Mouse (Mus musculus) thymus, postnatal 14 days (tissue): ENCODE measurements around the gene Cdc27.
"Not testable (repeated sequence)": the region's sequence is repeated elsewhere in the genome, so short reads cannot be mapped to it uniquely, and the experiment has no call there.

Experiments
- DNase-seq: peaks from one replicate; pipeline ENCODE4 v3.0.0; 2021

Cdc27 gene

DNA sequence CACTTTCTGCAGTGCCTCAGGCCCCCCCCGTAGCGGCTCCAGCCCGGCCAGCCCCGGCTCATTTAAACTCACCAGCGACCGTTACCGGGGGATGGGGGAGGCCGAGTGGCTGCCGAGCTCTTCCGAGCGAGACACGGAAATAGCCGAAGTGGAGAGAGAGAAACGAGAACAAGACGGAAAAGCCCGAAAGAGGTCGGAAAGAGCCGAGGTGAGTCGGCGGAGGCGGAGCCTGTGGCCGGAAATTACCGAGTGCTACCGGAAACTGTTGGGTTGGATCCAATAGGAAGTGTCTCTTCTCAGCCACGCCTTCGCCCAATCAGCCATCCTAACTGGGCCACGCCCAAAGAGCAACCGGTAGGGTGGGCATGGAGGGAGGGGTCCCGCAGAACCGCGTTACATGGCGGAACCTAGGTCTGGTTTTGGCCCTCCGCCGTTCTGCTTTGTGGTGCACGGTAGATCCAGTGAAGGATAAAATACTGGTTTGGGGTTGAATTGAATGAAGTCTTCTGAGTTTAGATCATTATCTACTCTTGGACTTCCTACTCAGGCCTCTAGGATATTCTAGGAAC, at the start of gene Cdc27, which contains the start of gene Myl4:
Gene Cdc27 (minus strand): TSS at position 215 of the 569 bp plus-strand sequence.
Gene Myl4 (plus strand): TSS at position 258 of the 569 bp plus-strand sequence.
- peak; percentile 99 for DNase-seq

DNA sequence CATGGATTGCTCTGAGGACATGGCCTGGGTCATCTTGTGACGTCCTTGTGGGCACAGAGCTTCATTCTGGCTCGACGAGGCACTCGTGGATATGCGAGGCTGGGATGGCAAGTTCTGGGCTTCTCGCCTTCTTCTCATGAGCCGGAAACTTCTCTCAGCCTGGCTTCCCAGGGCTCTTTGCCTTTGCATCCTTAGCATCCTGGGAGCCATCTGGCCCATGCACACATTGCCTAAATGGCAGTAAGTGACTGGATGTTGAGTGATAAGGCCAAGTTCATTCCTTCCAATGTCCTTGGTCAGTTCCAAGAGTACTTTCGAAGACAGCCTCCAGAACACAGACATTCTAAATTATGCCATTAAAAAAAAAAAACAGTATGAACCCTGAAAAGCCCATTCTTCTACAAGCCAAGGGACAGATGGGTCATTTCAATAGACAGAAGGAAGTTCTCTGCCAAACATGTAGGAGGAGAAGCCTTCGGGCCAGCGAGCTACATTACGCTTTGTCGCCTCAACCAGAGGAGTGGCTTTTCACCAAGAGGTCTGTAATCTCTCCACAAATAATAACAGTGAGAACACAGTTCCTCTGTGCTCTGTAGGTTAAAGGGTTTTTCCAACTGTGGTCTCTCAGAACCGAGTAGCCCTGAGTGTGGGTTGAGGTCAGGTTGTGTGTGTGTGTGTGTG, 49.0 kb upstream of the Cdc27 start:
- DNase-seq, result no peak

DNA sequence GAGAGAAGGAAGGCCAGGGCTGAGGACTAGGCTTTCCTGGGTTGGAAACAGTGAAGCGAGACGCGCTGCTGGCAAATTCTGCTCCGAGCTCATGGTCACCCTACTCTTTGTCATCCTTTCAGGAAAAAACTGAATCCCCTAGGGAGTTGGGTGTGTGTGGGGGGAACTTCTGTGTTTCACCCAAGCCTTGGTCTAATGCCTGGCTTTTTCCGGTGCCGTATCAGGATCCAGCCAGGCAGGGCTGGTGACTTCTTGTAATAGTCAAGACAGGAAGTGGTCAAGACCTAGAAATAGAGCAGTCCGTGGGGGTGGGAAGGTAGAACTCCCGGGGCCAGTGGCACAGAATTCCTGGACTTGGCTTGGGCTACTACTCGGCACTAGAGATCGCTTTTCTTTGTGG, 45.9 kb upstream of the Cdc27 start:
- no peak for DNase-seq

DNA sequence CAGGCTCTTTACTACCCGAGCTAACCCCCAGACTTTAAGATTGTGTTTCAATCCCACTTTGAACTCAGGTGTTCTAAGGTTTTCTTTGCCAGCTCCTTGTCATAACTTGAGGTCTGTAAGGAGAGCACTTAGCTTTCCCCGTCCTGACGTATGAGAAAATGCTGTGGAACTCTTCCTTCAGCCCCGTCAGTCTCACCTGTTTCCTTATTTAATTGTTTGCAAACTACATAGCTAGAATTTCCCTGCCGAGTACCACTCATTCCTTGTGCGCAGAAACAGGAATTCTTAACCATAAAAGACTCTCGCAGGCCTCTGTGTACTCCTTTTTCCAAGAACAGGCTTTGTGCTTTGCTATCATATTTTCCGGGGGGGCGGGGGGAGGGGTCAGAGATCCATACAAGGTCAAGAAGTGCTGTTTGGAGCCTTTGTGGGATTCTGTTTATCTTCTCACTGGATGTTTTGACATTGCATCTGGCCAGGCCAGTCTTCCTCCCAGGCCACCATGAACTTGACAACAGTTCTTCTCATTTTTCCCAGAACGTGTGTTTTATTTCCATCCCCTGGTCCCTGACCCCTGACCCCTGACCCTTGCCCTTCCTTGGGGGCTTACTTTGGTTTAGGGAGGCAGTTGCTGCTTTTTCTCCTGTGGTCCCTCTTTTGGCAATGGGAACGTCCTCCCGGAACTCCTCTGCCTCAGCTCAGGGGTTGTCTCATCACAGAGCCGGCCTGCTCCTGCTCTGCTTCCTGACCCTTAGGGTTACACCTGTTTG, 41.8 kb upstream of the Cdc27 start:
- no peak for DNase-seq

DNA sequence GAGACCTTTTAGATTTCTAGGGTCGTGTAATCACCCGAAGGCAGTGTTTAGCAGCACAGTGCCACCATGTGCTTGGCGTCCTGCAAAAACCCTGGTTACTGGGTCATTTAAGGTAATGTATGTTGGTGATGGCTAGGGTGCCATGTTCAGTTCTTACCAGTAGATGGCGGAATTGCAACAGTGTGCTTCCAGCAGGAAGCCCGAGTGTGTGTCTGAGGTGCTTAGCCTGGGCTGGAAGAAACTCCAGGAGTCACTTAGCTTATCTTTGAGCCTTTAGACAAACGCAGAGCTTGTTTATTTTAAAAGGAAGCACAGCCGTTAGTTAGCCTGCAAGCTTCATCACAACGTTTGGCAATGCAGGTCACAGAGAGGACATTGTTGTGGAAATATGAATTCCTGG, 39.7 kb upstream of the Cdc27 start:
- DNase-seq, result peak; percentile 81

DNA sequence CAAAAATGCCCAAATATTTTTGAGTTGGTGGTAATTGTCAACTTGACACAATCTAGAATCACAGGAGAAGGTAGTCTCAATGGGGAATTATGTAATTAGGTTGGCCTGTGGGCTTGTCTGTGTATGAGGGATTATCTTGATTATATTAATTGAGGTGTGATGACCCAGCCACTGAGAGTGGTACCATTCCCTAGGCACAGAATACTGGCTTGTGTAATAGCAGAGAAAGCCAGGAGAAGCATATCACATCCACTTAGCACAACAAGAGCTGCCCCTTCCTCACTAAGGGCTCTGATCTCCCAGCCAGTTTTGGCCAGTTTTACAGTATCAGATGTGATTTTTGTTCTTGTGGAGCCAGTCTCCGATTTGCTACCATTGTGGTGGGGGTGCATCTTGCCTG, 39.1 kb upstream of the Cdc27 start:
- no peak for DNase-seq

DNA sequence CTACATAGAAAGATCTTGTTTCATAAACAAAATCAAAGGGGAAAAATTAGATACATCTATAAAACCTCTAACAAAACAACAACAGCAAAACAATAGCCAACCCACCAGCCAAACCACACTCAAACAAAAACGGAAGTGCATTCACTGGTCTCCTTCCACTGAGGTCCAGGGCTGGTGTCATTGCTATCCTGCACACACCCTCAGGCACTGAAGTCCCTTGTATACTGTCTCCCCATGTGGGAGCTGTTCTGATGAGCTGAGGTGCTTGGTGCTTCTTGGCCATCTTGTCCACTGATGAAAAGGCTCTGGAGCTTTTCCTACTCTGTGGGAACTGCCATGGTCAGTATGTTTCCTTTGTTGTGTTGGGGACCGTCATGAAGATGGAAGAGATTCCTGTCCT, 38.1 kb upstream of the Cdc27 start:
- no peak for DNase-seq

DNA sequence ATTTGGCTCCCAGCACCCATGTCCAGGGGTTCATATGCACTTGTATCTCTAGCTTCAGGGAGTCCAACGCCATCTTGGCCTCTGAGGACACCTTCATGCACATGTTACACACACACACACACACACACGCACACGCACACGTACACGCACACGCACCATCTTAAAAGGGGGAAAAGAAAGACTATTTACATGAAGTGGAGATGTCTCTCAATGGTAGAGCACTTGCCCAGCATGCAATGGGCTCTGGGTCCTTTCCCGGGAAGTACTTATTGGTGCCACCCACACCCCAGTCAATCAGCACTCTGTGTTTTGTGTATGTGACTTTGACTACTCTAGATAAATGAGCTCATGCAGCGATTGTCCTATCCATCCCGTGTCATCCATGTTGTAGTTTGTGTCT, 37.5 kb upstream of the Cdc27 start:
- DNase-seq, result no peak

DNA sequence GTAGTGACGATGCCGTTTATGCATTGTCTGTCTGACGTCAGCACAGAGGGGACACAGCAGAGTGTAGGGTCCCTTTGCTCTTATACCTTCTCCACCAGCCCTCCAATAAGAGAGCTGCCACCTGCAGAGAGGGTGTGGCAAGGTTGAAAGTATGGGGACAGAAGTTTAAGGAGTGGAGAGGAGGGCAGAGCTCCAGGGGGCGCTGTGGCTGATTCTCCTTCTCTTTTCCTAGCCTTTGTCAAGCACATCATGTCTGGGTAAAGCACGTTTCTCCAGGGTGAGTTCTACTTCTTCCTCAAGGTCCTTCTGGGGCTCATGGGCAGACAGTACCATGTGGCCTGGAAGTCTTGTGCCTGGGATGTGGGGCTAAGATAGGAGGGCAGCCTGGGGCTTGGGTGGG, 35.1 kb upstream of the Cdc27 start:
- DNase-seq, result peak; percentile 8

DNA sequence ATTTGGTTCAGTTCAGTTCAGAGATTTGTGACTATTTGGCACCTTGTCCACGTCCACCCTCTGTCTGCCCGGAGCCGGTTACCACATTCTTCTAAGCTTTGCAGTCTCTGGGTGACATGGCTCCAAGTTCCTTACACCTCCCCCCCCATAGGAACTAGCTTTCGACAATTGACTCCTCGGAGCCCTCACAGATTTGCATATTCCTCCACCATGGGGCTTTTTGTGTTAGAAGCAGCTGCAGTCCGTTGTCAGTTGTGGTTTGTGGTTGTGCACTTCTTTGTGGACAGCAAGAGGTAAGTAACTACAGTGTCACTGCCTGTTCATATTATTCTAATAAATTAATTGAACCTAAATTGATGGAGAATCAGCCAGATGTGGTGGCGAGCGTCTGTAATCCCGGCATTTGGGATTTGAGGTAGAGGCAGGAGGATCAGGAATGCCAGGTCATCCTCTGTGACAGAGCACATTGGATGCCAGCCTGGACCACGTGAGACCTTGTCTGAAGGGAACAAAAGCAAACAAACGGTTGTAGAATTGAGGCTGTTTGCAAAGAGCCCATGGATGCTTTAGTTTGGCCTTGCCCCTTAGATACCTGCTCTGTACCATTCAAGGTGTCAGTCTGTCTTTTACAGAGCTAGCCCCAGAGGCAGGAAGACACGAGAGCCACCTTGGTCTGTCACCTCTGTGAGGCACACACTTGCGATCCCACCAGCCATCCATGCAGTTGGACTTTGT, 32.4 kb upstream of the Cdc27 start:
- DNase-seq, result no peak

DNA sequence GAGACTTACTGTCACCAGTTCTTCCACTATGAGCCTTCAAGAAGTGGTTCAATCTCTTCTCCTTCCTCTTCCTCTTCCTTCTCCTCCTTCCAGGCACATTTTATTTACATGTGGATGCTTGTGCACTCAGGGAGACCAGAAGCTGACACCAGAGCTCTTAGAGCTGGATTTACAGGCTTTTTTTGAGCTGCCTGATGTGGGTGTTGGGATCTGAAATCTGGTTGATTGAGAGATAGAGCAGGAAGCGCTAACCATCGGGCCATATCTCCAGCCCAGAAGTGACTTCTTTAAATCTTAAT, 31.8 kb upstream of the Cdc27 start:
- DNase-seq, result no peak

DNA sequence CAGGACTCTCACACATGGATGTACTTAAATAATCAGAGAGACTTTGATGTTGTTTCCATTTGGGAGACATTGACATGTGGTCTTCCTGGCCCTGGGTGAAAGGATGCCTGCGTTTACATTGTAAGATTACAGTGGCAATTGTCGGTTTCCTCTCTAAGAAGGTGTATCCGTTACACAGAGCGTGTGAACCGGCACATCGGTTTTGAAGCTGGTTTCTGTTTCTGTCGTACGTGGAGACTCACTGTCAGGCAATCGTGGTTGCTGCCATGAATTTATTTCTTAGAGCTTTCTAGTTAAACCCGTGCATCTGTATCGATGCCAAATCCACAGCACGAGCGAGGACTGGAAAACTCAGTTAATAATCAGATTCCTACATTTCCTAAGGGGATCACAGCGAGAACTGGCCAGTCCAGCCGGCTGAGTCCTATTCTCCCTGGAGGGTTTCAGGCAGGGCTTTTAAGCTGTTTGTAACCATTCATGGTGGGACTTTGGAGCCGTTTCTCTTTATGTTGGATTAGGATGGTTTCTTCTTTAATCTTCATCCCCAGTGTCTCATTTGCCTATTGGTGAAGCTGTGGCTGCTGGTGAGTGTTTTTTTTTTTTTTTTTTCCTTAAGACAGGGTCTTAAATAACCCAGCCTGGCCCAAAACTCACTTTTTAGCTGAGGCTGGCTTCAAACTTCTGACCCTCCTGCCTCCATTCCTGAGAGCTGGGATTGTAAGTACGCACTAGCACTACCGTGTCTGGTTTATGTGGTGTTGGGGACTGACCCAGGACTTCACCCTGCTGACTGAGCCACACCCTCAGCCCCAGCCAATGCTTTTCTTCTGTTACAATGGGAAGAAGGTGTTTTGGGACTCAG, 31.3 kb upstream of the Cdc27 start:
- peak; percentile 47 for DNase-seq

DNA sequence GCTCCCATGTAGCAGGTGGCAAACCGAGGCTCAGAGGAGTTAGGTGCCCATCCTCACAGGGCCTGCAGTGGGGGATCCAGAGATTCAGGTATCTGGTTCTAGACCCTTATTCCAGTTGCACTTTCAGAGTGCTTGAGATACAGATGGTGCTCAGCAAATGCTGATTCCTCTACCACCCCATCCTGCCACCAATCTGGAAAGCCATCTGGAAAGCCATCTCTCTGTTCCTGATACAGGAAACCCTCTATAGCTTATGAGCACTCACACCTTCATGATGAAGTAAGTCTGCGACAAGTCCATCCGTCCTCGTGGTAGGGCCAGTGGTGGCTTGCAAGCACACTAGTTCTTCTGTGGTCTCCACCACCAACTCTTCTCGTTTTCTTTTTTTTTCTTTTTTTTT, 30.2 kb upstream of the Cdc27 start:
- DNase-seq, result no peak

DNA sequence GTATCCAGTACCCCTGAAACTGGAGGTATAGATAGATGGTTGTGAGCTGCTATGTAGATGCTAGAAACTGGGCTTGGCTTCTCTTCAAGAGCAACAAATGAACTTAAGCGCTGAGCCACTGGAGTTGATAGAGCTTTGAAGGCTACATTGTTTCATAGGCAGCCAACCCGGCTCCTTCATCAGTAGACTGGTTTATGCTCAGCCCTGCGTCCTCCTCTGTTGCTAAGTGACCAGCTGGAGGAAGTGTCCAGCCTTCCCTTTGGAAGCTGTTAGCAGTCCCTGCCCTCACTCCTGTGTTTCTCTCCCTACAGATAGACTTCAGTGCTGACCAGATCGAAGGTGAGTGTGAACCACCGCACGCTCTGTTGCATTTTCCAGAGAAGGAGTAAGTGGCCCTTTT, 29.7 kb upstream of the Cdc27 start:
- DNase-seq, result no peak

DNA sequence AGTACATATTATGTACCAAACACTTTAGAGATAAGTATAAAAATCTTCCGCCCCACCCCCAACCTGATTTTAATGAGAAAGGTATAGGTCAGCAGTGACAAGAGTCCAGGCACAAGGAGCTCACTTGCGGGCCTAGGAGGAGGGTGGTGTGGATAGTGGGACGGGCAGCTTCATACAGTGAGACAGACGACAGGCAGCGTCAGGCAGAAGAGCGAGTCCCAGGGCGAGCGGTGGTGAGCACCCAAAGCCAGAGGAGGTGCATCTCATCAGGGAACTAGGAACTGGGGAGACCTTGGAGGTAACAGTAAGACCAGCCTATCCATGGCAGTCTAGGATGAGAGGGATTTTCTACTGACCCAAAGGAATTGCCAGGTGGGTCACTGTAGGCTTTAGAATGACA, 29.2 kb upstream of the Cdc27 start:
- no peak for DNase-seq

DNA sequence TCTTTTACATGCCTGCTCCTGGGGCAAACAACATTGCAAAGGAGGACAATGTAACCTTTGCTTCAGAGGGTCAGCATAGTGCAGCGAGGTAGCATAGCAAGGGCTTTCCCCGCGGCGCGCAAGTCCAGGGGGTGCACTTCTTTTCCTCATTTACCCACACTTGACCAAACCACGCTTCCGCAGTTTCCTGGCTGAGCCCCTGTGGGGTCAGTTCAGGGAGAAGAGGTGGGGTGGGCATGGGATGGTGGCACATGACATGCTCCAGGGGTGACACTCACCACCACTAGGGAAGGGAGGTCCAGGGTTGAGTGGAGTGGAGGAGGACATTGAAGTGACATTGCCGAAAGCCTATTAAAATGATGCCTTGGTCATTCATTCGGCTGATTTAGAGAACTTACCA, 28.7 kb upstream of the Cdc27 start:
- no peak for DNase-seq

DNA sequence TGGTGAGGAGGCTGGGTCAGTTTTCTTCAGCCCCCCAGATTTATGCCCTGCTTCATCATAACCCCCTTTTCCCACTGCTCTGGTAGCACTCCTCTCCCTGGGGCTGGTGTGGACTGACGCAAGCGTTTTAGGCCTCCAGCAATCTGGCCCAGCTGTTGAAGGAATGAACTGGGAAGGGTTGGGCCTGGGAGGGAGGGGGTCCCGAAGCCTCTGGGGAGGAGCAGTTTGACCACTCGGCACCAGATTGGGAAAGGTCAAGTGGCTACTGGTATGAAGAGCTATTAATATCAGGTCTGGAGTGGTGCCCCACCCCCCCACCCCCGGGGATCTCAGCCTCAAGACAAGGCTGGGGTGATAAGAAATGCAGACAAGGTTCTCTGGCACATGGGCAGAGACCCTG, 27.7 kb upstream of the Cdc27 start:
- no peak for DNase-seq

DNA sequence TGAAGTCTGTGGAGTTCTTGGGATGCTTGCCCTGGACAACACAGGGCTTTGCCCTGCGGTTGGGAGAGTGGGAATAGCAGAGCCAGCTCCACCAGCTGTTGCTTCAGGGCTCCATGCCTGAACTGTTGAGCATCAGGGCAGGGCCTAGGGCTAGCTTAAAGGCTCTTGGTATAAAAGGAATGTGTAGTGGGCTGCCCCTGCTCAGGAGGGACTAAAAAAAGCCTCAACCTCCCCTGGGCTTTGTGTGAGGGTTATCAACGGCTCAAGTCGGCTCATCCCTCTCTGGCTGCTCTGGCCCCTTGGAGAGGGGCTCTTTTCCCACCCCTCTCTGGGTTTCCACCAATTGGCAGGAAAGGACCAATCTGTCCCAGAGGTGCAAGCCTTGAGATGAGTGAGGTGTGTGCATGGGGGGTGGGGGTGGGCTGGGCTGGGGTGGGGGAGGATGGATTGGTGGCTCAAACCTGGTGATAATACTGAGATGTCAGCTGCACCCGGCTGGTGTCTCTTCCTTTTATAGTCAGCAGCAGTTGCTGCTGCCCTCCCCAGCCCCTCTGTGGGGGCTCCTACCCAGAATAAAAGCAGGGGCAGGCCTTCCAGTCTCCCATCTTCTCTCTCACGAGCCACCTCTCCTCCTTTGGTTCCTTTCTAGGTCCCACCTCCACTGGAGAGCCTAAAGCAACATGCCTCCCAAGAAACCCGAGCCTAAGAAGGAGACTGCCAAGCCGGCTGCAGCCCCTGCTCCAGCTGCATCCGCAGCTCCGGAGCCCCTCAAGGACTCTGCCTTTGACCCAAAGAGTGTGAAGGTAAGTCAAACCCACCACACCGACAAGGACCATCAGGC, 26.6 kb upstream of the Cdc27 start:
- DNase-seq, result no peak

DNA sequence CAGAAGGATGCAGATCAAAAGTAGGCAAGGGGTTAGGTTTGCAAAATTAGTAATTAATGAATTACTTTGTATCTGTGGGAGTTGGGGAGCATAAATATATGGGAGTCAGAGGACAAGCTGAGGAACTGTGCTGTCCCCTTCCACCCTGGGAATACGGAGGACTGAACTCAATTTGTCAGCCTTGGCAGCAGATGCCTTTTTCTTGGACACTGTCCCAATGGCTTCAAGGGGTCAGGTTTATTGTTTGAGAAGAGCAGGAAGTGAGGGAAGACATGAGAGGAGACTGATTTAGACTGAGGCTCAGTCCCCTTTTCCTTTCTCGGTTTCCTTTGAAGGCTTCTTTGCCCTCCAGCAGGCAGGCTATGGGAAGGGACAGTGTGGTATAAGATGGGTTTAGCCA, 22.1 kb upstream of the Cdc27 start:
- DNase-seq, result no peak

DNA sequence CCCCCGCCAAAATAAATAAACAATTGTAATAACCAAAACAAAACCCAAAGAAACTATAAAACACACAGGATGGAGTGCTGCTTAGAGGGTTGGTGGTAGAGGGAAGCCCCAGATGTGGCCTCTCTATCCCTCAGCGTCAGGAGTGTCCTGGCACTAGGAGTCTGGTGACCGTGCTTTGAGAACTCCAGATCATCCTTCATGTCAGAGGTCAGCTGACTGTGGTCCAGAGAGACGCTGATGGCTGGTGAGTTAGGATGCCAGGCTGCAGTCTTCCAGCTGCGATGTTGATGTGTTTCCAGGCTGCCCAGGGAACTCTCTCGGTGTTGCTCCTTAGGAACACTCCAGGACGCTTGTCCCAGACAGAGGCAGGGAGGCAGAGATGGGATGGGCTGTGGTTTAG, 21.7 kb upstream of the Cdc27 start:
- DNase-seq, result no peak

DNA sequence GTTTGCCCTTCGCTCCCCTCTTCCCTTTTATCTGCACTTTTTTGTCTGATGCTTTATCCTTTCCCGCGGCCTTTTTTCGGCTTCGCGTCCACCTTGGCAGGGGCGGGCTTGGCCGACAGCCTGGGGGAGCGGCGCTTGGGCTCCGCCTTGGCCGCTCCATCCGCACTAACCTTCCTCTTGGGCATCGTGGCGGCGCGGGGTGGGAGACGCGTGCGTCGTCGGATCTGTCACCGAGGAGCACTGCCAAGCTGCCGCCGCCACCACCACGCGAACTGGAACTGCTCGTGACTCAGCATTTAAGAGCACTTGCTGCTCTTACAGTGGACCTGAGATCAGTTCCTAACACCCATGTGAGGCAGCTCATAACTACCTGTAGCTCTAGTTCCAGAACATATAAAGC, 21.0 kb upstream of the Cdc27 start:
- peak; percentile 10 for DNase-seq

DNA sequence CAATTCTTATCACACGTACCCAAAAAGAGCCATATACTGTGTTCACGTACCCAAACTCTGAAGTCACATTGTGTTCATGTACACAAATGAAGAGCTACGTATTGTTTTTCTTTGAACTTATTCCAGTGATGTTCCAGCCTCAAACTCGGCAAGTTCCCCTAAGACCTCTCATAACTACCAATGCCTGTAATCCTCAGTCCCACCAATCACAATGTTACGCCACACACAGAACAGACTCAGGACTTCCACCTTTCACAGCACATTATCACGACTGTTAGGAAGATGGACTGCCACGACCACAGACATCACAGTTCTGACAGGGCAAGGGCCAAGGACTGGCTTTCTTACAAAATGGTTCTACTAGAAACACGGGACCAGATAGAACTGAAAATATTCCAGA, 20.1 kb upstream of the Cdc27 start:
- DNase-seq, result not testable (repeated sequence)
